Mouse (Mus musculus): ENCODE measurements around the gene Ccdc92. TPM values are rescaled to one million over a fixed set of nuclear protein-coding genes. Genes with fewer than 3 reads are reported as not detected.

Gene Ccdc92
- polyA plus RNA-seq, 1 experiment from 2014 or later = 9.8 TPM

- DNase-seq (ENCODE audit: low spot score) = peak; percentile 39
- H3K4me3 ChIP-seq (ENCODE audit: low read depth, low read length) = no peak overlapping the region
- no peak for TF ChIP-seq EP300 (IDR thresholded peaks at IDR 0.05)
- no peak for TF ChIP-seq CTCF (IDR thresholded peaks at IDR 0.05)
- H3K9ac ChIP-seq (replicated peaks; ENCODE audit: low read depth) = no peak overlapping the region
- ATAC-seq = peak; percentile 89
- no peak overlapping the region for H3K4me2 ChIP-seq (replicated peaks; ENCODE audit: low read depth, low read length)
- 44% methylated on average over 4 of the region's 4 CpGs for WGBS
- no peaks in the 10 kb centered on the region for H3K9me3 ChIP-seq (ENCODE audit: low read length)
- no peaks in the 10 kb centered on the region; the same call in 1 of the 2 replicates for H3K4me1 ChIP-seq (ENCODE audit: insufficient read depth, low read depth, low read length)
- H3K36me3 ChIP-seq (ENCODE audit: insufficient read depth, low read length) = no peaks in the 10 kb centered on the region
- no peaks in the 10 kb centered on the region for H3K27me3 ChIP-seq (replicated peaks; ENCODE audit: insufficient read depth, low read length)
- no peak overlapping the region for H3K27ac ChIP-seq (ENCODE audit: low read length)
Measured at GRCm38 (mm10) chr5:124851572-124851971, 10.7 kb downstream of the Ccdc92 start.

- TF ChIP-seq CTCF (IDR thresholded peaks at IDR 0.05) (no peak), EP300 (IDR thresholded peaks at IDR 0.05) (no peak)
- ATAC-seq (no peak), DNase-seq (ENCODE audit: low spot score) (no peak)
- no peak overlapping the region for H3K4me2 ChIP-seq (replicated peaks; ENCODE audit: low read depth, low read length)
- 85% methylated on average over 3 of the region's 3 CpGs for WGBS
- H3K36me3 ChIP-seq (ENCODE audit: insufficient read depth, low read length) = no peaks in the 10 kb centered on the region
- no peak overlapping the region for H3K9ac ChIP-seq (replicated peaks; ENCODE audit: low read depth)
- H3K4me3 ChIP-seq (ENCODE audit: low read depth, low read length) = no peak overlapping the region
- H3K4me1 ChIP-seq (ENCODE audit: insufficient read depth, low read depth, low read length) = no peaks in the 10 kb centered on the region; the same call in 1 of the 2 replicates
- no peaks in the 10 kb centered on the region for H3K9me3 ChIP-seq (ENCODE audit: low read length)
- no peak overlapping the region for H3K27ac ChIP-seq (ENCODE audit: low read length)
- no peaks in the 10 kb centered on the region for H3K27me3 ChIP-seq (replicated peaks; ENCODE audit: insufficient read depth, low read length)
Measured at GRCm38 (mm10) chr5:124848994-124849393, 13.2 kb downstream of the Ccdc92 start.

- H3K4me1 ChIP-seq (ENCODE audit: insufficient read depth, low read depth, low read length) = no peaks in the 10 kb centered on the region; the same call in 1 of the 2 replicates
- H3K27ac ChIP-seq (ENCODE audit: low read length) = no peak overlapping the region
- H3K4me2 ChIP-seq (replicated peaks; ENCODE audit: low read depth, low read length) = no peak overlapping the region
- DNase-seq (ENCODE audit: low spot score) (no peak), ATAC-seq (no peak)
- WGBS = 77% methylated on average over 1 of the region's 1 CpGs
- H3K27me3 ChIP-seq (replicated peaks; ENCODE audit: insufficient read depth, low read length) = no peaks in the 10 kb centered on the region
- TF ChIP-seq CTCF (IDR thresholded peaks at IDR 0.05) = no peak
- TF ChIP-seq EP300 (IDR thresholded peaks at IDR 0.05) = no peak
- no peak overlapping the region for H3K4me3 ChIP-seq (ENCODE audit: low read depth, low read length)
- H3K36me3 ChIP-seq (ENCODE audit: insufficient read depth, low read length) = no peaks in the 10 kb centered on the region
- 0 out of 2 replicates have a peak overlapping the region, but pooled peaks have one; percentile 5 for H3K9ac ChIP-seq (replicated peaks; ENCODE audit: low read depth)
- no peaks in the 10 kb centered on the region for H3K9me3 ChIP-seq (ENCODE audit: low read length)
Measured at GRCm38 (mm10) chr5:124847014-124847413, 15.2 kb downstream of the Ccdc92 start.

GRCm38 (mm10) chr5:124844929-124845328, 17.3 kb downstream of the Ccdc92 start:
- H3K4me1 ChIP-seq (ENCODE audit: insufficient read depth, low read depth, low read length) = no peaks in the 10 kb centered on the region
- no peak for DNase-seq (ENCODE audit: low spot score)
- H3K36me3 ChIP-seq (ENCODE audit: insufficient read depth, low read length) = no peaks in the 10 kb centered on the region
- no peak for ATAC-seq
- no peak overlapping the region for H3K4me2 ChIP-seq (replicated peaks; ENCODE audit: low read depth, low read length)
- no peaks in the 10 kb centered on the region for H3K27me3 ChIP-seq (replicated peaks; ENCODE audit: insufficient read depth, low read length)
- H3K27ac ChIP-seq (ENCODE audit: low read length) = no peak overlapping the region
- H3K9me3 ChIP-seq (ENCODE audit: low read length) = no peaks in the 10 kb centered on the region
- H3K4me3 ChIP-seq (ENCODE audit: low read depth, low read length) = no peak overlapping the region
- H3K9ac ChIP-seq (replicated peaks; ENCODE audit: low read depth) = no peak overlapping the region
- TF ChIP-seq CTCF (IDR thresholded peaks at IDR 0.05) (no peak), EP300 (IDR thresholded peaks at IDR 0.05) (no peak)
- 53% methylated on average over 4 of the region's 4 CpGs for WGBS

GRCm38 (mm10) chr5:124843386-124843785, 18.8 kb downstream of the Ccdc92 start:
- Histone ChIP-seq H3K4me2 (replicated peaks; ENCODE audit: low read depth, low read length) (no peak overlapping the region), H3K9me3 (ENCODE audit: low read length) (no peaks in the 10 kb centered on the region), H3K36me3 (ENCODE audit: insufficient read depth, low read length) (no peaks in the 10 kb centered on the region), H3K4me1 (ENCODE audit: insufficient read depth, low read depth, low read length) (no peaks in the 10 kb centered on the region), H3K4me3 (ENCODE audit: low read depth, low read length) (no peak overlapping the region), H3K27ac (ENCODE audit: low read length) (no peak overlapping the region), H3K27me3 (replicated peaks; ENCODE audit: insufficient read depth, low read length) (no peaks in the 10 kb centered on the region), H3K9ac (replicated peaks; ENCODE audit: low read depth) (no peak overlapping the region)
- TF ChIP-seq CTCF (IDR thresholded peaks at IDR 0.05) = no peak
- TF ChIP-seq EP300 (IDR thresholded peaks at IDR 0.05) = no peak
- WGBS = 78% methylated on average over 8 of the region's 8 CpGs
- no peak for DNase-seq (ENCODE audit: low spot score)
- ATAC-seq = no peak

- H3K9me3 ChIP-seq (ENCODE audit: low read length) = no peaks in the 10 kb centered on the region
- DNase-seq (ENCODE audit: low spot score) (no peak), ATAC-seq (no peak)
- no peaks in the 10 kb centered on the region for H3K4me1 ChIP-seq (ENCODE audit: insufficient read depth, low read depth, low read length)
- 69% methylated on average over 2 of the region's 2 CpGs for WGBS
- H3K9ac ChIP-seq (replicated peaks; ENCODE audit: low read depth) = no peak overlapping the region
- H3K4me3 ChIP-seq (ENCODE audit: low read depth, low read length) = no peak overlapping the region
- H3K36me3 ChIP-seq (ENCODE audit: insufficient read depth, low read length) = no peaks in the 10 kb centered on the region
- H3K27ac ChIP-seq (ENCODE audit: low read length) = no peak overlapping the region
- TF ChIP-seq CTCF (IDR thresholded peaks at IDR 0.05) (no peak), EP300 (IDR thresholded peaks at IDR 0.05) (no peak)
- H3K27me3 ChIP-seq (replicated peaks; ENCODE audit: insufficient read depth, low read length) = no peaks in the 10 kb centered on the region
- H3K4me2 ChIP-seq (replicated peaks; ENCODE audit: low read depth, low read length) = no peak overlapping the region
Measured at GRCm38 (mm10) chr5:124840669-124841068, 21.6 kb downstream of the Ccdc92 start.

GRCm38 (mm10) chr5:124840202-124840601, 22.0 kb downstream of the Ccdc92 start:
- 69% methylated on average over 7 of the region's 7 CpGs for WGBS
- no peaks in the 10 kb centered on the region for H3K9me3 ChIP-seq (ENCODE audit: low read length)
- no peak overlapping the region for H3K27ac ChIP-seq (ENCODE audit: low read length)
- H3K36me3 ChIP-seq (ENCODE audit: insufficient read depth, low read length) = no peaks in the 10 kb centered on the region
- DNase-seq (ENCODE audit: low spot score) (no peak), ATAC-seq (no peak)
- no peak overlapping the region for H3K9ac ChIP-seq (replicated peaks; ENCODE audit: low read depth)
- no peak overlapping the region for H3K4me3 ChIP-seq (ENCODE audit: low read depth, low read length)
- TF ChIP-seq EP300 (IDR thresholded peaks at IDR 0.05) = no peak
- TF ChIP-seq CTCF (IDR thresholded peaks at IDR 0.05) = no peak
- no peaks in the 10 kb centered on the region for H3K27me3 ChIP-seq (replicated peaks; ENCODE audit: insufficient read depth, low read length)
- no peaks in the 10 kb centered on the region for H3K4me1 ChIP-seq (ENCODE audit: insufficient read depth, low read depth, low read length)
- H3K4me2 ChIP-seq (replicated peaks; ENCODE audit: low read depth, low read length) = no peak overlapping the region
